Mouse (Mus musculus) heart, adult 8-10 months (tissue): ENCODE results near the gene B4galnt4. TPM values are rescaled to one million over a fixed set of nuclear protein-coding genes. Genes with fewer than 3 reads are reported as not detected.
A peak's percentile ranks its signal among the peaks of the same experiment; 100 is the strongest.
"Not testable (repeated sequence)": the region's sequence is repeated elsewhere in the genome, so short reads cannot be mapped to it uniquely, and the experiment has no call there.

Source experiments
- DNase-seq: peaks from one replicate; pipeline ENCODE4 v3.0.0; 2022; ENCODE audit warnings: low spot score
- total RNA-seq, 4 experiments: library from RNA; stranded (reverse); gene quantifications; 2 replicates each; pipeline ENCODE4 v1.2.4; 2022

Gene B4galnt4
- total RNA-seq = not detected

DNA sequence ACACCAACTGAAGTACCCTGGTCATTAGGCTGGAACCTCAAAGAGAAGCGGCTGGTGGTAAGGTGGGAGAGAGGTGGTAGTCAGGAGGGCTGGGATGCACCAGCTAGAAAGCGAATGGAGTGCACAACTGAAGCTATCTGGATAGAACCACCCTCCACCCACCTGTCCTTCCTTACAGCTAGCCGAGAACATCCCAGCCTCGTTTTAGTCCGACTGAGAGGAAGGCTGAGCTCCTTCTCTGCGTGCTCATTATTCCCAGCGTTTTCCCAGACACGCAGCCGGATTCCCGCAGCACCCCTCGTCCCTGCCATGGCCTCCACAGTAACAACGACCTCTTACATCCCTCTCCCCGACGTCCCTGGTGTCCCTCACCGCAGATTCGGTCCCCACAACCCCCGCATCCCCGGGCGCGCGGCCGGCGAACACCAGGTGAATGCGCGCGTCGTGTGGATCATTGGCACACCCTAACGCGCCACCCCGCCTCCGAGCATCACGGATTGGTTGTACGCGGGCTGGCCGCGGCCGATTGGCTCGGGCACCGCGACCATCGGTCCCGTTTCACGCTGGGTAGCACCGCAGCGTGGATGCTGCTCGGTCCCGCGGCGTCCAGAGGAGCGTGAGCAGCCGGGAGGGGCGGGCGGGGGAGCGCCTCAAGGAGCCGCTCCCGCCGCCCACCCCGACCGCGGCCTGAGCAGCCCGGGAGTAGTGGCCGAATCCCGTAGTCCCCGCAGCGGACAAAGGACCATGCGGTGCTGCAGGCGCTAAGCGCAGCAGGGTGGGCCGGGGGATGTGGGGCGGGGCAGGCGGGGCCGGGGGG lies at the start of gene B4galnt4:
TSS of gene B4galnt4 (plus strand) at position 679 of the 817 bp plus-strand sequence.
- DNase-seq = peak; percentile 23

DNA sequence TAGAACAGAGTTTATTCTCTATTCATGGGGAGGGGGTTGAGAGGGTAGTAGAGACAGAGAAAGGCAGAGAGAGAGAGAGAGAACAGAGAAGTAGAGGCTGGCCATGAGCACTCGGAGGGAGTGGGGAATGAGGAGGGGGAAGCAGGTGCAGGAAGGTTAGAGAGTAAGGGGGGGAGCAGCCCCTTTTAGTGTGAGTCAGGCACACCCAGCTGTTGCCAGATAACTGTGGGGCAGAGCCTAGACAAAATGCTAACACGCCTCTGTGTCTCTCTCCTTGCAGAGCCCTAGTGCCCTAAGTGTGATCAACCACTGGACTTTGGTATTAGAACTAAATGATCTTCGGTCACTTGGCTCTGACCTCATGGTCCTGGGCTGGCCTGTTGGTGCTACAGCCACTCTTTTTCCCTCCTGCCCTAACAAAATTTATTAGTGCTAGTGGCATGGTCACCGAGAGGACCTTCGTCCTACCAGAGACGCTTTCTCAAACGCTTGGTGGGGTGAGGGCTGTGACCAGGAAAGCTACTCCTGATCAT lies 49.6 kb upstream of the B4galnt4 start:
- DNase-seq = no peak

DNA sequence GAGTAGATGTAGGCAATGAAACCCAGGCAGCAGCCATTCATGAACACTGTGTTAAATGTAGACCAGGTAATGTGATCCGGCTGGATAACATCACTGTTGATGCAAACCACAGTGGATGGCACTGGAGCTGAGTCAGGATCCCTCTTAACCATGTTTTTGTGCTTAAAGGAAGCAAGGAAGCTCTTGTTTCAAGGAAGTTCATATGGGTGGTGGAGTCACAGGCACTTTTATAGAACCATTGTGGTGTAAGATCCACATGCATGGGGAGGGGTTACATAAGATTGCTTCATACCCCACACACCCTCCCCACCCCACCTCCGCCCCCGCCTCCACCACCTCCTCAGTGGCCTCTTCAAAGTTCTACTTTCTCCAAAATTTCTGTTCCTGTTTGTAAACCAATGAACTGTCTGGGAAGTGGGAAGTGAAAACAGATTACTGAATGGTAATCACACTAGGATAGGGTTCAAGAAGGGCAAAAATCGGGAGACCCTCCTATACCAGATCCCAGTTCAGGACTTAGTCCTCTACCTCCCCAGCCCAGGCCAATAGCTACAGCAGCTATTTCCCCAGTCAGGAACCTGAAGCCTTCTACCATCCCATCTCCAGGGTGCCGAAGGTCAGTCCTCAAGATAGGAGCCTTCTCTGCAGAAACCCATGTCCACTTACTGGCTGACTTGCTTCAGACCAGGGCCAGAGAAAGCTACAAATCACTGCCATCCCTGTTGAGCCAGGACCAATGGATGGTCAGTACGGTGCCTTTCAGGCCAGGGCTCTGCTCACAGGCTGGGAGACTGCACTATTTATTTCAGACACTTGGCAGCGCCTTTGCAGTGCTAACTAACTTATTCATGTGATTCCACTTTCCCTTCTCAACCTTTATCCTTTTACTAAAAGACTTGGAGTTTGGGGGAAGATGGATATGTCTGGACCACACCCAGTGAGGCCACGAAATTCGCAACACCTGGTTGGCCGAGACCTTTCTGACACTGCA lies 43.9 kb upstream of the B4galnt4 start:
- no peak for DNase-seq

DNA sequence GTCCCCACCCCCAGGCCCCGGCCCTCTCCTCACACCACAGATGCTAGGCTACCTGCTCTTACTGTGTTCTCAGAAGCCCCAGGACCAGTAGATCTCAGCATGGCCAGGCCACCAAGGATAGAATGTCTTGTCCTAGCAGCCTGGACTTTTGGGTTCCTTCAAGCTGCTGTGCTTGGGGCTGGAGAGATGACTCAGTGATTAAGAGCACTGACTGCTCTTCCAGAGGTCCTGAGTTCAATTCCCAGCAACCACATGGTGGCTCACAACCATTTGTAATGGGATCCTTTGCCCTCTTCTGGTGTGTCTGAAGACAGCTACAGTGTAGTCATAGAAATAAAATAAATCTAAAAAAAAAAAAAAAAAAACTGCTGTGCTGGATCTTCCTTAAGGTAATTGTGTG lies 43.1 kb upstream of the B4galnt4 start, which contains the start of gene Ifitm6:
TSS of gene Ifitm6 (minus strand) at position 101 of the 400 bp plus-strand sequence.
- DNase-seq = not testable (repeated sequence)

DNA sequence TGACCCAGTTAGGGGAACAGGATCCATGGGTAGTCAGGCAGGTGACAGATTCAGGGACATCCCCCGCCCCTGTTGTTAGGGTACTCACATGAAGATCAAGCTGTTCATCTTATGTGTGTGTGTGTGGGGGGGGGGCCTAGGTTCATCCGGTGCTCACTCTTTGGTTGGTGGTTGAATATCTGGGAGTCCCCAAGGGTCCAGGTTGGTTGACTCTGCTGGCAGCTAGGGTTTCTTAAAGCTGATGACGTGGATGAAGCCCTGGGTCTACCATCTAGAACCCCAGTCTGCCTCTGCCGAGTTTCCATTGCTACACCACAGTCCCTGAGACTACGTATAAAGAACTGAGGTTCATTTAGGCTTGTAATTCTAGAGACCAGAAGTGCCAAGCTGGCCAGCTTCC lies 41.9 kb upstream of the B4galnt4 start:
- DNase-seq = no peak

DNA sequence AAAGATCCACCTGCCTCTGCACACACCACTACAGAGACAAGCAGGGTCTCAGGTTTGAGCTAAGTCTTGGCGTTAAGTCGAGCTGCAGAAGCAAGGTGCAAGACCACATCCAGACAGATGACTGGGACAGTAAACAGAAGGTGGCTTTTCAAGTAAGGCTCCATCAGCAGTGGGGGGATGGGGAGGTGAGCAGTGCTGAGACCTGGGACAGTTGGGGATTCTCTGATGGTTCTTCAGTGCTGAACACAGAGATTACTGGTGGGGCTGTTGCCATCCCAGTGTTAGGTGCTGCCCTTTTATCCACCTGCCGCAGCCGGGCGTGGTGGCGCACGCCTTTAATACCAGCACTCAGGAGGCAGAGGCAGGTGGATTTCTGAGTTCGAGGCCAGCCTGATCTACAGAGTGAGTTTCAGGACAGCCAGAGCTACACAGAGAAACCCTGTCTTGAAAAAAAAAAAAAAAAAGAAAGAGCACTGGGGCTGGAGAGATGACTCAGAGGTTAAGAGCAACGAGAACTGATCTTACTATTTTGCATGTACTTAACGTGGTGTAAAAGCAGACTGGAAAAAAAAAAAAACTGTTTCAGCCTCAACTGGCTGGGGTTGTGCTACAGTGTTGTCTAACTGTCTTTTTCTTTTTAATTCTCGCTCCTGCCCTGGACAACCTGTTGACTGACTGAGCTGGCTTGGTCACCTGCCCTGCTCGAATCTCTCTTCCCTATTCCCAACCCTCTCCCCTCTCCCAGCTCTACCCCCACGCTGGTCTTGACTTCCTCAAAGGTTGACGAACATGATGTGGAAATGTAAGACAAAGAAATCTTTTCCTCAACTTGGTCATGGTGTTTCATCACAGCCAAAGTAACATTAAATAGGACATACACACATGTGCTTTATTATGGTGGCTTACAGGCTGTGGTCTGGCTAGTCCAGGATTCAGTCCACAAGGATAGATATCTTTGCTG lies 39.1 kb upstream of the B4galnt4 start:
- DNase-seq = no peak

DNA sequence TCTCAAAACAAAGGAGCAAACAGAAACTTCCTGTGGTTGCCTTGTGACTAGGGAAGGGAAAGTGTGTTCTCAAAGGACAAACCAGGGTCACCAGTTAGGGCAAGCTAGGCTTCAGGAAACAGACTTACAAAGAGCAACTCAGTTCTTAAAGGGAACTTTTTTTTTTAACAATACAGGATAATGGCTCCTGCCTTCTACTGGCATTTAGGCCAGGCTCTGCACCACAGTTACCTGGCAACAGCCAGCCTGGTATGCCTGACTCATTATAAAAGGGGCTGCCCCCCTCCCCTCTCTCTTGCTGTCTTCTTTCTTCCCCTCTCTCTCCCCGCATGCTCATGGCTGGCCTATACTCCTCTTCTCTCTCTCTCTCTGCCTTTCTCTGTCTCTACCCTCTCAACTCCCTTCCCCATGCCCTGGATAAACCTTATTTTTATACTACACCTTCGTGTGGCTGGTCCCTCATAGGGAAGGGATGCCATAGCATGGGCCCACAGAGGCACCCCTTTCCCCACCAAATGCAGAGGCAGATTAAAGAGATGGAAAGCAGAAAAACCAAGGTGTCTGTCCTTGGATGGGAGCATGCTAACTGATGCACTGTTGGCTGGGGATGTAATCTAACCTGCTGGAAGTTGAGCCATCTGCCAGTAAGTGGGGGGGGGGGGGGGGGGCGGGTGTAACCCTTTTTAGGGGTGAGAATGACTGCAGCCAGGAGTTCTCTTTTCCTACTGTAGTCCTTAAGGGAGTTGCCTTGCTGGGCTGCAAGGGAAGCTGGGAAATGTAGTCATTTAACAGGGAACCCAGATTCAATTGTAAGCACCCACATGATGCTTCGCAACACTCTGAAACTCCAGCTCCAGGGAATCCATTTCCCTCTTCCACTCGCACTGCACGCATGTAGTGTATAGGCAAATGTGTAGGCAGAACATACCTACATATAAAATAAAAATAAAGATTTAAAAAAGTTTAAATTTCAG lies 35.8 kb upstream of the B4galnt4 start:
- no peak for DNase-seq

DNA sequence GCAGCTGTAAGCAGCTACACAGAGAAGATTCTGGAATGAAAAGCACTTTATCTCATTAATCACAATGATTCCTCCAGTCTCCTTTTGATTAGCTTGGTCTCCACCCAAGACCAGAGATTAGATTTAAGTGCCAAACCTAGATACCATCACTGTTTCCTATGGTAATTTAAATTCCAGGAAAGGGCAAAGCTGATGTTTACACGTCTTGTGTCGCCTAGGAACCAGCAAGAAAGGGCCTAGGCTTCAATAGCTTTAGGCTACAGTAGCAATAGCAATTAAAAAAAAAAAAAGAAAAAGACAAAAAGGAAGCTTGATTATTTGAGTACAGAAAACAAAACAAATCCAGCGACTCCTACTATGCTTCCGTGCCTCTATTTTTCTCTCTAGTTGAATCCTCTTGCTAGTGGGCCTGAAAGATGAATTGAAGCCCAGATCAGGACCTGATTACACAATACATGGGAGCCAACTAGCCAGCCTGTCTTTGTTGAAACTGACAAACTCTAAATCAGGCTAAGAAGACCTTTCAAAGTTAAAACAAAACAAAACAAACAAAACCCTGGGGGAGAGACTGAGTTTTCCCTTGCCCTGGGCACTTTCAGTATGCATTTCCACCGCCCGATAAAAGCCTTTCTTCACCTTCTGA lies 34.7 kb upstream of the B4galnt4 start:
- DNase-seq = no peak

DNA sequence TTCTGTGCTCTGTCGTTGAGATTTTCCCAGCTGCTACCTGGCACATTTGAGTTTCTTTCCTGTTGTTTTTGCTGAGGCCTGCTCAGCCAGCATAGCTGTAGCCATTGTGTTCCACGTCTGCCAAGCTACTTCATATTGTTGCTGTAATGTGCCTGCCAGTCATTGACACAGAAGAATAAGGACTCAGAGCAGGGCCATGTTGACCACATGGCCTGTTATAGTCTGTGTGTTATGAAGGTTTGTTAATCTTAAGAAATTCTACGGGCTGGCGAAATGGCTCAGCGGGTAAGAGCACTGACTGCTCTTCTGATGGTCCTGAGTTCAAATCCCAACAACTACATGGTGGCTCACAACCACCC lies 34.2 kb upstream of the B4galnt4 start:
- no peak for DNase-seq

DNA sequence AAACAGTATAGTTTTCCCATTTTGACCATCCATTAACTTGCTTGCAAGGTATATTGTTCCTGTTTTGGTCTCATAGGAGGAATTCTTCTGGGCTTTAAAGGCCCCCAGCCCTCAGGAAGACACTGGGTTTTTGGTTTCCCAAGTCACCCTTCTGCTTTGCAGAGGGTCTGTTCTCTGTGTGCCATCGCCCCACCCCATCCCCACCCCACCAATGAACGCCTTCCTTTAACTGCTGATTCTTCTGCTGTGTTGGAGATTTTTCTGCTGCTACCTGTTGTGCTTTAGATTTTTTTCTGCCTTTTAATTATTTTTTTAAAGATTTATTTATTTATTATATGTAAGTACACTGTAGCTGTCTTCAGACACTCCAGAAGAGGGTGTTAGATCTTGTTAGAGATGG lies 32.1 kb upstream of the B4galnt4 start, which contains the start of gene Gm17387:
TSS of gene Gm17387 (plus strand) at position 301 of the 400 bp plus-strand sequence.
- DNase-seq = no peak

DNA sequence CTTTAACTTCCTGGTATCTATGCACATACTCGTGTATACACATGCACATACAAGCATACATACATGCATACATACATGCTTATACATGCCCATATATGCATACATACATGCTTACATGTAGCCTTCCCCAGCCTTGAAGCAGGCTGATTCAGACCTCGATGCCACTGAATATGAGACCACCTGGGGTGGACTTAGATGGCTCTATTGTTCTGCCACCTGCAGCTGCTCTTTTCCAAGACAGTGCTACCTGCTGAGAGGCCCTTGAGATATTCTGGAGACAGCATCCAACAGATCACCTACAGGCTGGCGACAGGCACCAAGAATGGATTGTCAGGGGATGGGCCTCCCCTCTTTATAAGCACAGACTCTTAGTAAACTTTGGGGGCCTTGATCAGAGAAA lies 30.5 kb upstream of the B4galnt4 start:
- no peak for DNase-seq

DNA sequence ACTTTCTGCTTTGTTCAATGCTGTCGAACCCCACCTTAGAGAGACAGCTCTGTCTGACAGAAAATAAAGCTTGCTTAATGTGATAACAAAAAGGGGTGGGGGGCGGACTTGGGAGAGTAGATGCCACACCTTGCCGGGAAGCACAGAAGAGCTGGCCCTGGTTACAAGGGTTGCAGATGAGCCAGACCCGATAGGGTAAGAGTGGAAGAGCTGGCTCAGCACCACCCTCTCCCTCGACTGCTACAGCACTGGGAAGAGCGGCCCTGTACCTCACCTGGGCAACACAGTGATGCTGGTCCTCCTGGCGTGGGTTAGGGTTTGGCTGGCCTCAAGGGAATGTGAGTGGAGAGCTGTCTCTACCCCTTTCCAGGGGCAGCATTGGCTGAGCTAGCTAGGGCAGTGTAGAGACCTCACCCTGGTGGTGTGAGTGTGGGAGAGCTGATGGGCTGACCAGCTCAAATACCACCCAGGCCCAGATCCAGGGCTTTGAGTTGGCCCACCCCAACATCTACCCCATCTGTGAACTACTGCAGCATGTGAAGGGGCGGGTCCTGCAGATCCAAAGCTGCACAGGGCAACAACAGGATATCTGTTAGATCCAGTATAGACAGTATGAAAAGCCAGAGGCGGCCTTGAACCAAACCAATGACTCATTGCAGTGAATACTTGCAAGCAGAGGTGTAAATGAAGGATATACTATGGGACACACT lies 28.3 kb upstream of the B4galnt4 start:
- no peak for DNase-seq

DNA sequence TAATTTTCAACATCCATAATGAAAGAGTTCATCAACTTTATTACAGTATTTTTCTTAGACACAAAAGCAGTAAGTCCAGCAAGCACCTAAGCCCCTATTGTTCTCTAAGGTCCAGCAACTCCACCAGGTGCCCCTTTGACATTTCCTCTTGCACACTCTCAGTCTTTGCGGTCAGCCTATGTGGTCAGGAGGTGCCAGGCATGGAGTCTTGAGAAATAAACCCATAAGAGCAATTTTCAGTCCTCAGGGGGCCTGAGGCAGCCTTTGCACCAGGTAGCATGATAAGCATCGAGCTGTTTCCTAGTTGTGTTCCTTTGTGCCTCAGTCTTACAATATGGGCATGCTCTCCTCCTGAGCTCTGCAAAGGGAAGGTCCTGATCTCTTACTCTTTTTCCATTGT lies 24.3 kb upstream of the B4galnt4 start:
- not testable (repeated sequence) for DNase-seq

DNA sequence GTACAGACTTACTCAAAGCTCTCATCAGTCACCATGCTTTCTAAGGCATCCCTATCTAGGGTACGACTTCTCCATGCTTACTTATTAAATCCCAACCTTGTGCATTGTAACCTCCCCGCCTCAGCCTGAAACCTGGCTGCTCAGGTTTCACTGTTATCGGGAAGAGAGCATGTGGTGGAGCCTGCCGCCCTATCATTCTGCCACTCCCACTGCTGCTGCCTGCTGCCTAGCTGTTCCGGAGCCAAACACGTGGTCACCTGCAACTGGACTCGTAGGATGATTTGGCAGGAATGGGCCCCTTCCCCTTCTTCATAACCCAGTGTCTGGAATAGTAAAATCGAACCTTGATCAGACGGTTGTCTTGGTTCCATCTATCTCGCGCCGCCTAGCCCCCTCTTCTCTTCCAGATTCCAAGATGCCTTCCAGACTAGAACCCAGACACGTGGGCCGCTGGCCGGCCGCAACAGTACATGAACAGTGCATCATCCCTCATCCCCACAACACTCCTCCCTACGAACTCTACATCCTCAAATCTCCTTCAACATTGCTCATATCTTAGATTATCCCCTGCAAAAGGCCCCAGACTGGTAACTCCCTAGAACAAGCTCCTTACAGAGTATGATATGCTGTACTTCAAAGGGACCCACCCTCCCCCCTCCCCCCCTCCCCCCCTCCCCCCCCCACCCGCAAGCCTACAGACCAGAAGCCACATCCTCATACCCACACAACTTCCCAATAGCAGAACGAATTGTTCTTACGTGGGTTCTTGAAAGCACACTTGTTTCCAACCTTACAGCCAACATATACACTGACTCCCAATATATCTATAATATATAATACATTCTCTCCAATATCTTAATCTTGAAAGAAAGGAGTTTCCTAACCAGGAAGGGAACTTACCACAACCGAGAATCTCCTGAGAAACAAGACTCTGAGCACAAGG lies 22.5 kb upstream of the B4galnt4 start:
- no peak for DNase-seq

DNA sequence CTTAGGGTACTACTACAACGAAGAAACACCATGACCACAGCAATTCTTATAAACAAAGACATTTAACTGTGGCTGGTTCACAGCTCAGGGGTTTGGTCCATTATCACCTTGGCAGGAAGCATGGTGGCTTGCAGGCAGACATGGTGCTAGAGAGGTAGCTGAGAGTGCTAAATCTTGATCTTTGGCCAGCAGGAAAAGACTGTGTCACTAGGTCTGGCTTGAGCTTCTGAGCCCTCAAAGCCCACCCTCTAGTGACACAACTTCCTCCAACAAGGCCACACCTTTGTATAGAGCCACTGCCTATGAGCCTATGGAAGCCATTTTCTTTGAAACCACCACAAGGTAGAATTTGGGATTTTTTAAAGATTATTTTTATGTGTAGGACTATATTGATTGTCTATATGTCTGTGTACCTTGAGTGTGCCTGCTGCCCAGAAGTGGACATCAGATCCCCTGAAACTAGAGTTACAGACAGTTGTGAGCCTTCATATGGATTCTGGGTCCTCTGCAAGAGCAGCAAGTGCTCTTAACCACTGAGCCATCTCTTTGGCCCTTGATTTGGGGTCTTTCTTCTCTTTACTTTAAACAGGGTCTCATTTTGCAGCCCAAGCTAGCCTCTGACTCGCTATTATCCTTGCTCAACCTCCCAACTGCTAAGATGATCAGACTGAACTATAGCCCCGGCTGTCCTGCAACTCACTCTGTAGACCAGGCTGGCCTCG lies 21.4 kb upstream of the B4galnt4 start:
- DNase-seq = no peak

DNA sequence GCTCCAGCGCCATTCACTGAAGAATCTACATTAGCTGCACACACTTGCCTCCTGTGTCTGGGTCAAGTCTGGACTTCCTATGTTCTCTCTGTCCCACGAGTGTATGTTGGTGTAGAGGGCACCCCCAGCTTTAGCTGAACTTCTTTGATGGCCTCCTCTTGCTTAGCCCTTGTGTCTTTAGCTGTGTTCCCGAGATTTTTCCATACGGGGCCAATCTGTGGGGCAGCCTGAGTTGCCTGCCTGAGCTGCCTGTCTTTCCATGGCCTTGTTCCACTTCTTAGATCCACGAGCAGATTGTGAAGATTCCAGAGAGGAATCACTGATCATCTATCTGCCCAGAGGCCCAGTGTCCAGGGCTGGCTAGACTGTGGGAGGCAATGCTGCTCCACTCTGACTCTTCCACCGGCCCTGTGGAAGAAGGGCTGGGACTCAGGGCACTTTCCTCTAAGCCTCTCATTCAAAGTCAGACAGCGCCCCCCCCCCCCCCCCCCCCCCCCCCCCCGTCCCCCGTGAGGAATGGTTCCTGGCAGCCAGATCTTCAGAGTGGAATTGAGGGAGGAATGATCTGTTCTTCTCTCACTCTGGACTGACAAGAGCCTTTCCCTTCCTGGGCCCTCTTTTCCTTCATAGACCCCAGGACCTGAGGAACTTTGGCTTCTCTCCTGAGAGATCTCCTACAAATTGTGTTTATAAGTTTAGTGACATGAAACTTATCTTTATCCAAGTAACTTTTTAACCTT lies 19.9 kb upstream of the B4galnt4 start:
- peak; percentile 19 for DNase-seq
